Mouse (Mus musculus) erythroblast, embryonic 14.5 days (primary cell): ENCODE data around the gene Usp35.

Source experiments
- GATA1 ChIP-seq: IDR thresholded peaks from 2 replicates; pipeline ENCODE4 v1.6.1; 2012; ENCODE audit warnings: low read length, inconsistent platforms, mixed read lengths
- TAL1 ChIP-seq: IDR thresholded peaks from 3 replicates; pipeline ENCODE4 v1.6.1; 2012; ENCODE audit warnings: low read length, inconsistent platforms, mixed read lengths

GRCm38 (mm10) chr7:97365887-97366286, 34.1 kb upstream of the Usp35 start:
- TF ChIP-seq TAL1 (no peak), GATA1 (no peak)
